Mouse (Mus musculus): ENCODE results near the gene Tbcel.

DNA sequence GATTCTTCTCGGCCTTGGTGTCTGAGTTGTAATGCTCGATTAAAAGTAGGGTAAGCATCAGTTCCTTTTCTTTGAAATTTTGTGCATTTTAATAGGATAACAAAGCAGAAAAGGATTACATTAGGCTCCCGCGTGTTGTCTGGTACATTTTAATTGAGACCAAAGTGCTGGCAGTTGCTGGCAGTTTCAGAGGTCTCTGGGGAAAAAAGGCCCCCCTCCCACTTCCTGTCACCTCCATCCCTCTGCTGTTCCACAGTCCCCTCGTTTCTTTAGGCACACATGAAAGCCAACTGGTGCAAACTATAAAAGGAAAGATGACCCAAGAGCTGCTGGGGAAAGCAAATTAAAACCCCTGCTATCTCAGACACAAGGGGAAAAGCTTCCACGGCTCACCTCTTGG lies 25.4 kb upstream of the Tbcel start:
- TF ChIP-seq CTCF (IDR thresholded peaks at IDR 0.05; ENCODE audit: low read depth), result no peak
- TF ChIP-seq EP300 (IDR thresholded peaks at IDR 0.05; ENCODE audit: low read depth), result no peak

Measured in liver, postnatal 0 days (tissue).